Mouse (Mus musculus): Measurements from ENCODE around the gene Gpkow. TPM values are rescaled to one million over a fixed set of nuclear protein-coding genes. Genes with fewer than 3 reads are reported as not detected.
A peak's percentile ranks its signal among the peaks of the same experiment; 100 is the strongest.

Gene Gpkow
- polyA plus RNA-seq, 1 experiment: 17.1 TPM

GRCm38 (mm10) chrX:7658785-7659589, 37.9 kb upstream of the Gpkow start:
- no peaks in the 10 kb centered on the region for H3K36me3 ChIP-seq (ENCODE audit: control insufficient read depth, insufficient read depth)
- H3K4me3 ChIP-seq: peak overlapping the region; percentile 22
- H3K4me2 ChIP-seq (ENCODE audit: low read depth): peak overlapping the region; percentile 75
- H3K79me2 ChIP-seq (ENCODE audit: control insufficient read depth, insufficient read depth): no peaks in the 10 kb centered on the region
- no peak for TF ChIP-seq TCF3 (IDR thresholded peaks at IDR 0.05; ENCODE audit: insufficient read length, low read depth)
- TF ChIP-seq MYOG (IDR thresholded peaks at IDR 0.05; ENCODE audit: control insufficient read depth in 1 of 3, insufficient read depth in 1 of 3, insufficient read length in 2 of 3, low read depth in 2 of 3): no peak
- TF ChIP-seq MYOD1 (IDR thresholded peaks at IDR 0.05; ENCODE audit: control insufficient read depth in 1 of 3, insufficient read length in 2 of 3, low read depth in 2 of 3): no peak
- no peak for TF ChIP-seq TCF12 (IDR thresholded peaks at IDR 0.05; ENCODE audit: insufficient read depth, poor library complexity, severe bottlenecking)
- no peak for TF ChIP-seq REST (IDR thresholded peaks at IDR 0.05; ENCODE audit: insufficient read depth, insufficient read length)
- TF ChIP-seq CEBPB (IDR thresholded peaks at IDR 0.05; ENCODE audit: insufficient read depth, poor library complexity, severe bottlenecking): no peak
- TF ChIP-seq USF1 (IDR thresholded peaks at IDR 0.05; ENCODE audit: low read depth): no peak
- no peak overlapping the region for H3ac ChIP-seq (ENCODE audit: control insufficient read depth, insufficient read length)
- no peaks in the 10 kb centered on the region for H3K27me3 ChIP-seq (ENCODE audit: control insufficient read depth, insufficient read depth, insufficient read length)

- Histone ChIP-seq H3ac (ENCODE audit: control insufficient read depth, insufficient read length) (no peak overlapping the region), H3K27me3 (ENCODE audit: control insufficient read depth, insufficient read depth, insufficient read length) (no peaks in the 10 kb centered on the region), H3K79me2 (ENCODE audit: control insufficient read depth, insufficient read depth) (no peaks in the 10 kb centered on the region), H3K4me2 (ENCODE audit: low read depth) (no peak overlapping the region), H3K36me3 (ENCODE audit: control insufficient read depth, insufficient read depth) (no peaks in the 10 kb centered on the region), H3K4me3 (no peak overlapping the region)
- TF ChIP-seq MYOD1 (IDR thresholded peaks at IDR 0.05; ENCODE audit: control insufficient read depth in 1 of 3, insufficient read length in 2 of 3, low read depth in 2 of 3) (no peak), E2F4 (IDR thresholded peaks at IDR 0.05; ENCODE audit: insufficient read depth) (no peak), MYOG (IDR thresholded peaks at IDR 0.05; ENCODE audit: control insufficient read depth in 1 of 3, insufficient read depth in 1 of 3, insufficient read length in 2 of 3, low read depth in 2 of 3) (no peak), POLR2A (IDR thresholded peaks at IDR 0.05; ENCODE audit: insufficient read length, low read depth) (no peak), TCF12 (IDR thresholded peaks at IDR 0.05; ENCODE audit: insufficient read depth, poor library complexity, severe bottlenecking) (no peak), TCF3 (IDR thresholded peaks at IDR 0.05; ENCODE audit: insufficient read length, low read depth) (no peak), SRF (IDR thresholded peaks at IDR 0.05; ENCODE audit: control insufficient read depth, insufficient read length, low read depth) (no peak), MAX (IDR thresholded peaks at IDR 0.05; ENCODE audit: low read depth) (no peak), REST (IDR thresholded peaks at IDR 0.05; ENCODE audit: insufficient read depth, insufficient read length) (no peak), USF1 (IDR thresholded peaks at IDR 0.05; ENCODE audit: low read depth) (no peak), CEBPB (IDR thresholded peaks at IDR 0.05; ENCODE audit: insufficient read depth, poor library complexity, severe bottlenecking) (no peak), POLR2AphosphoS2 (IDR thresholded peaks at IDR 0.05; ENCODE audit: insufficient read length, low read depth) (no peak)
These were observed 35.8 kb upstream of the Gpkow start for GRCm38 (mm10) chrX:7661086-7661485.

GRCm38 (mm10) chrX:7662936-7663335, 34.0 kb upstream of the Gpkow start:
- no peak overlapping the region for H3K4me2 ChIP-seq (ENCODE audit: low read depth)
- H3ac ChIP-seq (ENCODE audit: control insufficient read depth, insufficient read length): no peak overlapping the region
- TF ChIP-seq TCF3 (IDR thresholded peaks at IDR 0.05; ENCODE audit: insufficient read length, low read depth) (no peak), USF1 (IDR thresholded peaks at IDR 0.05; ENCODE audit: low read depth) (no peak), POLR2AphosphoS2 (IDR thresholded peaks at IDR 0.05; ENCODE audit: insufficient read length, low read depth) (no peak), REST (IDR thresholded peaks at IDR 0.05; ENCODE audit: insufficient read depth, insufficient read length) (no peak), SRF (IDR thresholded peaks at IDR 0.05; ENCODE audit: control insufficient read depth, insufficient read length, low read depth) (no peak), POLR2A (IDR thresholded peaks at IDR 0.05; ENCODE audit: insufficient read length, low read depth) (no peak), MAX (IDR thresholded peaks at IDR 0.05; ENCODE audit: low read depth) (no peak), E2F4 (IDR thresholded peaks at IDR 0.05; ENCODE audit: insufficient read depth) (no peak), CEBPB (IDR thresholded peaks at IDR 0.05; ENCODE audit: insufficient read depth, poor library complexity, severe bottlenecking) (no peak), MYOD1 (IDR thresholded peaks at IDR 0.05; ENCODE audit: control insufficient read depth in 1 of 3, insufficient read length in 2 of 3, low read depth in 2 of 3) (no peak)
- H3K4me3 ChIP-seq: no peak overlapping the region
- H3K27me3 ChIP-seq (ENCODE audit: control insufficient read depth, insufficient read depth, insufficient read length): no peaks in the 10 kb centered on the region
- H3K36me3 ChIP-seq (ENCODE audit: control insufficient read depth, insufficient read depth): no peaks in the 10 kb centered on the region
- no peaks in the 10 kb centered on the region for H3K79me2 ChIP-seq (ENCODE audit: control insufficient read depth, insufficient read depth)

GRCm38 (mm10) chrX:7664791-7665190, 32.1 kb upstream of the Gpkow start:
- Histone ChIP-seq H3K4me3 (no peak overlapping the region), H3K27me3 (ENCODE audit: control insufficient read depth, insufficient read depth, insufficient read length) (no peaks in the 10 kb centered on the region), H3ac (ENCODE audit: control insufficient read depth, insufficient read length) (no peak overlapping the region), H3K36me3 (ENCODE audit: control insufficient read depth, insufficient read depth) (peaks cover 5% of the 10 kb centered on the region), H3K79me2 (ENCODE audit: control insufficient read depth, insufficient read depth) (peaks cover under 1% of the 10 kb centered on the region), H3K4me2 (ENCODE audit: low read depth) (no peak overlapping the region)
- TF ChIP-seq POLR2A (IDR thresholded peaks at IDR 0.05; ENCODE audit: insufficient read length, low read depth) (no peak), MAX (IDR thresholded peaks at IDR 0.05; ENCODE audit: low read depth) (no peak), E2F4 (IDR thresholded peaks at IDR 0.05; ENCODE audit: insufficient read depth) (no peak), TCF3 (IDR thresholded peaks at IDR 0.05; ENCODE audit: insufficient read length, low read depth) (no peak), CEBPB (IDR thresholded peaks at IDR 0.05; ENCODE audit: insufficient read depth, poor library complexity, severe bottlenecking) (no peak), TCF12 (IDR thresholded peaks at IDR 0.05; ENCODE audit: insufficient read depth, poor library complexity, severe bottlenecking) (no peak), SRF (IDR thresholded peaks at IDR 0.05; ENCODE audit: control insufficient read depth, insufficient read length, low read depth) (no peak), MYOD1 (IDR thresholded peaks at IDR 0.05; ENCODE audit: control insufficient read depth in 1 of 3, insufficient read length in 2 of 3, low read depth in 2 of 3) (no peak), USF1 (IDR thresholded peaks at IDR 0.05; ENCODE audit: low read depth) (no peak), REST (IDR thresholded peaks at IDR 0.05; ENCODE audit: insufficient read depth, insufficient read length) (no peak), POLR2AphosphoS2 (IDR thresholded peaks at IDR 0.05; ENCODE audit: insufficient read length, low read depth) (no peak), MYOG (IDR thresholded peaks at IDR 0.05; ENCODE audit: control insufficient read depth in 1 of 3, insufficient read depth in 1 of 3, insufficient read length in 2 of 3, low read depth in 2 of 3) (no peak)
